Mouse (Mus musculus): ENCODE measurements around the gene Etv4.

The Etv4 gene

DNA sequence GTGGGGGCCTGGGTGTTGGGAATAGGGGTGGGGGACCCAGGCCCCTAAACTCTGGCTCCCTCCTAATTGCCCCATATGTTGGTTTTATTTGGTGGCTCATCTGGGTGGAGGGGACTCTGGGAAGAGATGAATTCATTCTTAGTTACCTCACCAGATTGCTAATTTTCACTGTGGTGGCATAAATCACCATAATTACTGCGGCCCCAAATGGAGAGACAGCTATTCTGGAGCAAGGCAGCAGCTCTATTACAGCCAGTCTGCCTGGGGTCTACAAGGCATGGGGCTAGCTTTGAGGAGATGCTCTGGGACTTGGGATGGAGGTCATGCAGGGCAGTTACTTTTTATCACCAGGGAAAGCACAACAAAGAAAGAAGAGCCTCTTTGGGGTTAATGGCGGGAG, 58.4 kb downstream of the Etv4 start:
- no peak for DNase-seq (ENCODE audit: extremely low read depth, insufficient read length, low spot score)

DNA sequence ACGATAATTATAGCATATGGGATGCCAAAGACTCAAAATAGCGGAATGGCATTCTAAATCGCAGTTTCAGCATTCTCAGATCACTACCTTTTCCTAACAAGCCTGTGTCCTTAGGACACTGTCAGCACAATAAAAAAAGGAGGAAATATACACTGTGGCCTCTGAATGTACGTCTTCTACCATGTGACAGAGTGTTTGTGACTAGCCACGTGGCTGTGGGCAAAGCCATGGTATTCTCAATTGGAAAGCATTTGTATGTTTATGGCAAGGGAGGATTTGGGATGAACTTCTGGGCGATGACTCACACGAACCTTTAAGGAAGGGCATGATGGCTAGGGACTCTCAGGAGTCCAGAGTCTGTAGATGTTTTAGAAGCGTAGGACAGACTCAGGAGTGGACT, 60.1 kb downstream of the Etv4 start:
- no peak for DNase-seq (ENCODE audit: extremely low read depth, insufficient read length, low spot score)

DNA sequence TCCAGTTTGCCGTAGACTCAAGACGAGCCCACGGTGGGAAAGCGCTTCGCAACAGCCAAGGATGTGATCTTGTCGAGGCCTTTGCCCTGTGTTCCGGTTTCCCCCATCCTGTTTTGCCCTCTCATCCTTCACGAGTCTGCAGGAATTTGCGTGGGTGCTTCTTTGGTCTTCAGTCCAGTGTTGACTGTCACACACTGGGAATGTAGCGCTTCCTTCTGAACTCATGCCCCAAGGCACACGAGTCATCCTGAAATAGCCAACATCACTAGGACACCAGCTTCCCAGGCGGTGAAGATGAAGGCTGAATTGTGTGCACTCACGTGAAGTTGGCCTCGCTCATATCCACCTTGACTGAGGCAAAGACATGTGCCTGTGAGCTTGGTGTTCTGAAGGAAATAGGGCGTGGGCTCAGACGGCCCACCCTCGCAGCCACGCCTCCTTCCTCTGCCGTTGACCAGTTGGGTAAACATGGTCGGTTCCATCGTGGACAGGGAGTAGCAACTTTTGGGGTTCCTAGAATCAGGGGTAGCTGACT, 65.1 kb downstream of the Etv4 start:
- peak; percentile 15 for DNase-seq (ENCODE audit: extremely low read depth, insufficient read length, low spot score)

All from 3134 (cell line).